Mouse (Mus musculus): ENCODE data around the gene Metap2.

DNA sequence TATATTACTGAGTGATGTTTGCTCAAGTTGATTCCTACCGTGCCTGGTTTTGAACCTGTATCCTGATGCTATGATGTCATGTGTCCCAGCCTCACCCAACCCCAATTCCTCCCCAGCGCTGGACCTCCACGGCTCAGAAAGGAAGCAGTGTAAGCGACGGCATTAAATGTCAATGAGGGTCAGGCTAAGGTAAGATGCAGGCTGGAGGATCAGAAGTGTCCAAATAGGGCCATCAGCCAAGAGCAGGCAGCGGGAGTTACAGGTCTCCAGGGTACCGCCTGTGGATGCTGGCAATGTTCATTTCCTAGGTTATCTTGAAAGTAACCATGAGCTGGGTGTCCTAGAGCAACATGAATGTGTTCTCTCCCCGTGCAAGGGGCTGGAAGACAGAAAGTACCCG, 34.5 kb upstream of the Metap2 start:
- TF ChIP-seq POLR2A (IDR thresholded peaks at IDR 0.05; ENCODE audit: borderline replicate concordance, control insufficient read depth, low read depth, low read length) = no peak
- TF ChIP-seq CTCF (IDR thresholded peaks at IDR 0.05; ENCODE audit: control insufficient read depth, insufficient read depth, low read length) = no peak
